Mouse (Mus musculus) hindbrain, embryonic 15.5 days (tissue): ENCODE results near the gene Klri2. TPM values are rescaled to one million over a fixed set of nuclear protein-coding genes. Genes with fewer than 3 reads are reported as not detected.
"Not testable (repeated sequence)": the region's sequence is repeated elsewhere in the genome, so short reads cannot be mapped to it uniquely, and the experiment has no call there.

ENCODE experiments used
- ATAC-seq: fragments of 200-750 bp; cut with Nextera tagmentation; 2 replicates; pipeline ENCODE4 v1.8.0; 2017; ENCODE audit warnings: low read depth, moderate number of reproducible peaks, moderate TSS enrichment; ENCODE audit not compliant: low FRiP score
- H3K27ac ChIP-seq: fragments of 300-500 bp; sonication (generic); replicated peaks from 2 replicates; pipeline ENCODE4 v1.5.1; 2015; ENCODE audit warnings: mild to moderate bottlenecking, inconsistent platforms
- H3K27me3 ChIP-seq: fragments of 300-500 bp; sonication (generic); 2 replicates; pipeline ENCODE4 v1.6.1; 2015; ENCODE audit warnings: control low read depth, inconsistent platforms
- H3K36me3 ChIP-seq: fragments of 300-500 bp; sonication (generic); 2 replicates; pipeline ENCODE4 v1.6.1; 2015; ENCODE audit warnings: control low read depth, inconsistent platforms
- H3K4me1 ChIP-seq: fragments of 300-500 bp; sonication (generic); replicated peaks from 2 replicates; pipeline ENCODE4 v1.6.1; 2015; ENCODE audit warnings: control low read depth, inconsistent platforms
- H3K4me2 ChIP-seq: fragments of 300-500 bp; sonication (generic); 2 replicates; pipeline ENCODE4 v1.6.1; 2015; ENCODE audit warnings: moderate library complexity, mild to moderate bottlenecking, inconsistent platforms
- H3K4me3 ChIP-seq: fragments of 300-500 bp; sonication (generic); 2 replicates; pipeline ENCODE4 v1.5.1; 2015; ENCODE audit warnings: mild to moderate bottlenecking, inconsistent platforms
- H3K9ac ChIP-seq: fragments of 300-500 bp; sonication (generic); 2 replicates; pipeline ENCODE4 v1.6.1; 2015; ENCODE audit warnings: inconsistent platforms
- H3K9me3 ChIP-seq: fragments of 300-500 bp; sonication (generic); 2 replicates; pipeline ENCODE4 v1.6.1; 2016; ENCODE audit warnings: control low read depth, inconsistent platforms
- WGBS: fragments of 180-500 bp; shearing (Covaris S2); methylation state at CpG from one replicate; pipeline ENCODE4 v1.1.7; 2015; 5-methylcytosine and 5-hydroxymethylcytosine counted together
- polyA plus RNA-seq: library from polyadenylated mRNA; unstranded; fragments of >200 nt; fragmentation: Nextera tagmentation; extraction: Ambion mirVana; gene quantifications from 2 replicates; pipeline ENCODE4 v1.2.1, GENCODE M21; 2015

Gene Klri2
- polyA plus RNA-seq = not detected in 2 replicates

GRCm38 (mm10) chr6:129740069-129740721 lies at the start of gene Klri2:
Gene Klri2, minus strand, starts transcription at chr6:129740484.
- H3K36me3 ChIP-seq = no peaks in the 10 kb centered on the region
- no peak for ATAC-seq
- H3K27me3 ChIP-seq = no peaks in the 10 kb centered on the region
- no peaks in the 10 kb centered on the region for H3K4me1 ChIP-seq
- no peaks in the 10 kb centered on the region for H3K9me3 ChIP-seq
- H3K4me3 ChIP-seq = no peak within 1 kb of the TSS
- no peak within 1 kb of the TSS for H3K9ac ChIP-seq
- 67% methylated on average over 2 of the region's 2 CpGs for WGBS
- H3K27ac ChIP-seq = no peak within 1 kb of the TSS
- no peak within 1 kb of the TSS for H3K4me2 ChIP-seq

DNA sequence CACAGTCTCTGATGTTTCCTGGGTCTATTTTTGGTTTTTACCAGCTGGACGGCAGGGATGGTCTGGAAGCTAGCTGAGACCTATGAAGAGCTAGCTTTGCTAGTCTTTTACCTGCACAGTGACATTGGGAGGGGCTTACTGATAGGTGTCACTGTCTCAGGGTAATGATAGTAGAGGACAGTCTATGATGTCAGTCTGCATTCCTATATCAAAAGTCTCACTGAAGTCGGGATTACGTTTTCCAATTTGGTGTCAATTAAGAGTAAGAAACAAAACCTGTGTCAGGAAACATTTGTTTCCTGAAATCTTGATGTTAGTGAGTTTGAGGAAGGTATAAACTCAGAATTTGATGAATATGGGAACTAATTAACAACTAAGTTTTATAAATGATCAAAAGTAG lies 43.9 kb upstream of the Klri2 start, which contains the start of gene Gm156:
Gene Gm156 (minus strand): TSS at position 101 of the 400 bp plus-strand sequence.
- not testable (repeated sequence) for ATAC-seq, H3K4me3 ChIP-seq, H3K36me3 ChIP-seq, H3K4me2 ChIP-seq, H3K27me3 ChIP-seq, H3K9me3 ChIP-seq, H3K9ac ChIP-seq, H3K27ac ChIP-seq, H3K4me1 ChIP-seq
- WGBS = 93% methylated on average over 3 of the region's 3 CpGs

GRCm38 (mm10) chr6:129747654-129748032 lies 7.4 kb upstream of the Klri2 start:
- Histone ChIP-seq H3K9ac (no peak overlapping the region), H3K9me3 (no peaks in the 10 kb centered on the region), H3K4me2 (no peak overlapping the region), H3K36me3 (no peaks in the 10 kb centered on the region), H3K27ac (no peak overlapping the region), H3K27me3 (no peaks in the 10 kb centered on the region), H3K4me1 (no peaks in the 10 kb centered on the region), H3K4me3 (no peak overlapping the region)
- no peak for ATAC-seq
- WGBS = 86% methylated on average over 3 of the region's 3 CpGs

DNA sequence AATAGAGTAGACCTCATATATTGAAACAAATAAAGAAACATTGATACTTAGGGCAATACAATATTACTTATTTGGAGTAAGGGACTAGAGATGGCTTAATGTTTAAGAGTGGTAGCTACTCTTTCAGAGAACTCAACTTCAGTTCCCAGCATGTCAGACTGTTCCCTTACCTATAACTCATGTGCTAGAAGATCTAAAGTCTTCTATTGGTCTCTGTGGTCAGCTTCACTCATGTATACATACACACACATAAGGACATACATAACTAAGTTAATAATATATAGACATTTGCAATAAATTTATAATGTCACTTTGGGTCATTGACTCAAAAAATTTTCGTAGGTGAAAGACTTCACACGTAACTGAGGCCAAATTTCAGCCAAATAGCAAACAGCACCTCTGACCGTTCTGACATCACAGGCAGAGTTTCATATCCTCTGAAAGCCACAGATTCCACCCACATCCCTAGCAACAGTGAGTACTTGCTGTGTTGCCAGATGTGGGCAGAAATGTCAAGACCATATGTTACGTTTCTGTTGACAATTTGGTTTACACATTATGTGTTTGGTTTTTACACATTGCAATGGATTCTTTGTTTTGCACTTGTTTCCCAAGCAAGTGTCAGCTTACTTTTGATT lies 6.9 kb upstream of the Klri2 start:
- Histone ChIP-seq H3K27ac (no peak overlapping the region), H3K36me3 (no peaks in the 10 kb centered on the region), H3K4me3 (no peak overlapping the region), H3K9ac (no peak overlapping the region), H3K4me1 (no peaks in the 10 kb centered on the region), H3K4me2 (no peak overlapping the region), H3K9me3 (no peaks in the 10 kb centered on the region), H3K27me3 (no peaks in the 10 kb centered on the region)
- WGBS = 86% methylated on average over 4 of the region's 4 CpGs
- no peak for ATAC-seq

DNA sequence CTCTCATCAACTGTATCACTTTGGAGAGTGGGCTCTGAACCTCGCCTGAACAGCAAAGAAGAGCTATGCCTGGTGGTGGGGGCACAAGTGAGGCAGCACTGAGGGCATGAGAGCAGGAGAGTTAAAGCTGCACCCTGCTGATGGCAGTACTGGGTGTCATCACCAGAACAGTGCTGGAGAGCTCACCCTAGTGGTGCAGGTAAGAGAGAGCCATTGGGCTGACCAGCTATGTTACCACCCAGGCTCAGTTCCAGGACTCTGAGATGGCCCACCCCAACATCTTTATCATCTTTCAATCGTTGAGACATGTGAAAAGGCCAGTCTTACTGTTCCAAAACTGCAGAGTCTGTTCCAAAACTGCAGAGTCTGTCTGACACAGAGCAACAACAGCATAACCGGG lies 5.9 kb upstream of the Klri2 start:
- 67% methylated on average over 3 of the region's 3 CpGs for WGBS
- H3K4me2 ChIP-seq = no peak overlapping the region
- no peak for ATAC-seq
- H3K27ac ChIP-seq = no peak overlapping the region
- H3K36me3 ChIP-seq = no peaks in the 10 kb centered on the region
- H3K4me3 ChIP-seq = no peak overlapping the region
- no peak overlapping the region for H3K9ac ChIP-seq
- H3K27me3 ChIP-seq = no peaks in the 10 kb centered on the region
- no peaks in the 10 kb centered on the region for H3K4me1 ChIP-seq
- H3K9me3 ChIP-seq = no peaks in the 10 kb centered on the region

- no peak overlapping the region for H3K4me3 ChIP-seq
- no peak overlapping the region for H3K27ac ChIP-seq
- H3K27me3 ChIP-seq = no peaks in the 10 kb centered on the region
- H3K36me3 ChIP-seq = no peaks in the 10 kb centered on the region
- no peak overlapping the region for H3K4me2 ChIP-seq
- no peak overlapping the region for H3K9ac ChIP-seq
- no peak for ATAC-seq
- no peaks in the 10 kb centered on the region for H3K9me3 ChIP-seq
- no peaks in the 10 kb centered on the region for H3K4me1 ChIP-seq
Measured at GRCm38 (mm10) chr6:129736414-129736813, 3.9 kb downstream of the Klri2 start.

GRCm38 (mm10) chr6:129727237-129727636 lies 13.0 kb downstream of the Klri2 start:
- Histone ChIP-seq H3K27me3 (no peaks in the 10 kb centered on the region), H3K36me3 (no peaks in the 10 kb centered on the region), H3K4me3 (no peak overlapping the region), H3K4me1 (no peaks in the 10 kb centered on the region), H3K9ac (no peak overlapping the region), H3K9me3 (no peaks in the 10 kb centered on the region), H3K27ac (no peak overlapping the region), H3K4me2 (no peak overlapping the region)
- 89% methylated on average over 1 of the region's 1 CpGs for WGBS
- no peak for ATAC-seq

- H3K4me2 ChIP-seq = no peak overlapping the region
- no peak overlapping the region for H3K27ac ChIP-seq
- 81% methylated on average over 1 of the region's 1 CpGs for WGBS
- no peak for ATAC-seq
- no peak overlapping the region for H3K9ac ChIP-seq
- no peaks in the 10 kb centered on the region for H3K9me3 ChIP-seq
- no peaks in the 10 kb centered on the region for H3K36me3 ChIP-seq
- no peak overlapping the region for H3K4me3 ChIP-seq
- no peaks in the 10 kb centered on the region for H3K4me1 ChIP-seq
- no peaks in the 10 kb centered on the region for H3K27me3 ChIP-seq
Measured at GRCm38 (mm10) chr6:129721390-129721789, 18.9 kb downstream of the Klri2 start.

DNA sequence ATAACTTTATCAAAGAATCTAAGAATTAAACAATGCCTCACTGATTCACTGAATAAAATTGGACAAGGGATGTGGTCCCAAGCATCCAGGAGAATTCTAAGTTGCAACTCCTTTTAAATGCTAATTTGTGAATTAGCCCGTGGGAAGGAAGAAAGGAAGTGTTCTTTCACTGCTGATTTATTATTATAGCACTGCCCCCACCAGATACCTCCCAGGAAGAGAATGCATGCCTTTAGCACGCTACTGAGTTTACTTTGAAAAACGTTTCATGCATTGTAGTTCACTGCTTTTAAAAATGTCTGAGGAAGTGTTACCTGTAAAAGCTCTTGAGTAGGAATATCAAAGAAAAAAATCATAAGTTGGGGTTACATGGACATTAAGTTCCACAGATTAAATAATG lies 19.8 kb downstream of the Klri2 start:
- ATAC-seq = no peak
- Histone ChIP-seq H3K9ac (no peak overlapping the region), H3K4me2 (no peak overlapping the region), H3K4me1 (no peaks in the 10 kb centered on the region), H3K27me3 (no peaks in the 10 kb centered on the region), H3K27ac (no peak overlapping the region), H3K4me3 (no peak overlapping the region), H3K36me3 (no peaks in the 10 kb centered on the region), H3K9me3 (no peaks in the 10 kb centered on the region)
- WGBS = 9% methylated on average over 3 of the region's 3 CpGs

DNA sequence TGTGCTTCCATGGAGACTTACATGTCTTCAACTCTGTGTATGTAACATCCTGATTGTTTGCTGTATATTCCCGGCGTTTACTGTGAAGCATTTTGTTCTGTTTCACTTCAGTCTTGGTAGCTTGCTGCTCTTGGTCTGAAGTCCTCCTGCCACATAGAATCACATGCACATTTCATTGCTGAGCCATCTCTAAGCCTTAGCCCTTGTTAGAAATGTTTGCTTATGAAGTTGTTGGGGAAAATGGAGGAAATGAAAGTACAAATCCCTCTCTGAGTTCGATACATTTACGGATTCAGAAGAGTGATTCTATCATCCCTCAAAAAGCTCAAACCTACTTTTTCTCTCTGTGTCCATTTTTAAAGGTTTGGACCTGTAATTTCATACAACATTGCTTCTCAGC lies 23.3 kb downstream of the Klri2 start, which contains the start of gene Klri1:
Gene Klri1 (minus strand): TSS at position 101 of the 400 bp plus-strand sequence.
- Histone ChIP-seq H3K4me1 (no peaks in the 10 kb centered on the region), H3K9me3 (no peaks in the 10 kb centered on the region), H3K9ac (no peak within 1 kb of the TSS), H3K27me3 (no peaks in the 10 kb centered on the region), H3K4me2 (no peak within 1 kb of the TSS), H3K27ac (no peak within 1 kb of the TSS), H3K36me3 (no peaks in the 10 kb centered on the region), H3K4me3 (no peak within 1 kb of the TSS)
- no peak for ATAC-seq
- 96% methylated on average over 4 of the region's 4 CpGs for WGBS

GRCm38 (mm10) chr6:129713566-129713965 lies 26.7 kb downstream of the Klri2 start:
- Histone ChIP-seq H3K4me3 (no peak overlapping the region), H3K27ac (no peak overlapping the region), H3K4me2 (no peak overlapping the region), H3K36me3 (no peaks in the 10 kb centered on the region), H3K4me1 (no peaks in the 10 kb centered on the region), H3K9ac (no peak overlapping the region), H3K27me3 (no peaks in the 10 kb centered on the region), H3K9me3 (no peaks in the 10 kb centered on the region)
- WGBS = 42% methylated on average over 1 of the region's 1 CpGs
- no peak for ATAC-seq

DNA sequence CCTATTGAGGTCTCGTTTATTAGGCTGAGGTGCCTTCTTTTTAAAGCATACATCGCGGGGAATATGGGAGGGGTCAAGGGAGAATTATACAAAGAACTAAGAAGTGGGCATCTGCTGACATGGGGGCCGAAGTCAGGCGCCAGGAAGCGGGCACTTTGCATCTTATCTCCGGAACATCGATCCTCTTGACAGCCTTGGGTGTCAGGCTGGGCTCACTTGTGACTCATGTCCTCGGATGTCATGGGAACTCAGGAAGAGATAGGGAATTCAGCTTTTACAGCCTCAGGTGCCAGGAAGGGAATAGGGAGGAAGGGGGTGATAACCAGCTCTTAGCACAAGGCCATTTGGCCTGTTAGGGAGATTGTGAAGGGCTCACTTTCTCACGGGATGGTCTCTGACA lies 48.8 kb downstream of the Klri2 start:
- H3K4me1 ChIP-seq = not testable (repeated sequence)

GRCm38 (mm10) chr6:129680379-129680778 lies 59.9 kb downstream of the Klri2 start:
- H3K9me3 ChIP-seq = no peaks in the 10 kb centered on the region
- no peak overlapping the region for H3K4me2 ChIP-seq
- ATAC-seq = no peak
- H3K27ac ChIP-seq = no peak overlapping the region
- no peaks in the 10 kb centered on the region for H3K27me3 ChIP-seq
- WGBS = 68% methylated on average over 1 of the region's 1 CpGs
- no peak overlapping the region for H3K9ac ChIP-seq
- no peaks in the 10 kb centered on the region for H3K4me1 ChIP-seq
- no peaks in the 10 kb centered on the region for H3K36me3 ChIP-seq
- no peak overlapping the region for H3K4me3 ChIP-seq

More for the DNA sequence above, 48.8 kb downstream of the Klri2 start:
- H3K4me2 ChIP-seq, H3K9me3 ChIP-seq, H3K27me3 ChIP-seq, ATAC-seq, H3K36me3 ChIP-seq, H3K9ac ChIP-seq, H3K27ac ChIP-seq, H3K4me3 ChIP-seq: not testable (repeated sequence)
- WGBS = 87% methylated on average over 10 of the region's 10 CpGs
